Mouse (Mus musculus): Measurements from ENCODE around the gene Kcnc4. TPM values are rescaled to one million over a fixed set of nuclear protein-coding genes. Genes with fewer than 3 reads are reported as not detected.

Kcnc4 gene
- polyA plus RNA-seq (2012) = not detected in 2 replicates

- TF ChIP-seq GATA1 (IDR thresholded peaks at IDR 0.05; ENCODE audit: low read length) = no peak
Measured at GRCm38 (mm10) chr3:107459196-107459772, at the start of gene Kcnc4. TSS of gene Kcnc4 (minus strand) at chr3:107459552.

GRCm38 (mm10) chr3:107508696-107509095 lies 49.3 kb upstream of the Kcnc4 start:
- no peak for TF ChIP-seq GATA1 (IDR thresholded peaks at IDR 0.05; ENCODE audit: low read length)

GRCm38 (mm10) chr3:107507966-107508365 lies 48.6 kb upstream of the Kcnc4 start:
- no peak for TF ChIP-seq GATA1 (IDR thresholded peaks at IDR 0.05; ENCODE audit: low read length)

- no peak for TF ChIP-seq GATA1 (IDR thresholded peaks at IDR 0.05; ENCODE audit: low read length)
Measured at GRCm38 (mm10) chr3:107506531-107506930, 47.2 kb upstream of the Kcnc4 start.

- no peak for TF ChIP-seq GATA1 (IDR thresholded peaks at IDR 0.05; ENCODE audit: low read length)
Measured at GRCm38 (mm10) chr3:107505464-107506367, 46.4 kb upstream of the Kcnc4 start.

- TF ChIP-seq GATA1 (IDR thresholded peaks at IDR 0.05; ENCODE audit: low read length) = no peak
Measured at GRCm38 (mm10) chr3:107504542-107504941, 45.2 kb upstream of the Kcnc4 start.

- no peak for TF ChIP-seq GATA1 (IDR thresholded peaks at IDR 0.05; ENCODE audit: low read length)
Measured at GRCm38 (mm10) chr3:107503716-107504115, 44.4 kb upstream of the Kcnc4 start.

- no peak for TF ChIP-seq GATA1 (IDR thresholded peaks at IDR 0.05; ENCODE audit: low read length)
Measured at GRCm38 (mm10) chr3:107501702-107502151, 42.4 kb upstream of the Kcnc4 start.

GRCm38 (mm10) chr3:107500301-107500700 lies 40.9 kb upstream of the Kcnc4 start:
- no peak for TF ChIP-seq GATA1 (IDR thresholded peaks at IDR 0.05; ENCODE audit: low read length)

GRCm38 (mm10) chr3:107496086-107496850 lies 36.9 kb upstream of the Kcnc4 start:
- TF ChIP-seq GATA1 (IDR thresholded peaks at IDR 0.05; ENCODE audit: low read length) = no peak

GRCm38 (mm10) chr3:107495524-107495923 lies 36.2 kb upstream of the Kcnc4 start:
- no peak for TF ChIP-seq GATA1 (IDR thresholded peaks at IDR 0.05; ENCODE audit: low read length)

- TF ChIP-seq GATA1 (IDR thresholded peaks at IDR 0.05; ENCODE audit: low read length) = no peak
Measured at GRCm38 (mm10) chr3:107491459-107491858, 32.1 kb upstream of the Kcnc4 start.

- no peak for TF ChIP-seq GATA1 (IDR thresholded peaks at IDR 0.05; ENCODE audit: low read length)
Measured at GRCm38 (mm10) chr3:107488637-107489036, 29.3 kb upstream of the Kcnc4 start.

- TF ChIP-seq GATA1 (IDR thresholded peaks at IDR 0.05; ENCODE audit: low read length) = no peak
Measured at GRCm38 (mm10) chr3:107483290-107483689, 23.9 kb upstream of the Kcnc4 start.

GRCm38 (mm10) chr3:107480660-107481059 lies 21.3 kb upstream of the Kcnc4 start:
- no peak for TF ChIP-seq GATA1 (IDR thresholded peaks at IDR 0.05; ENCODE audit: low read length)

GRCm38 (mm10) chr3:107472198-107472597 lies 12.8 kb upstream of the Kcnc4 start:
- TF ChIP-seq GATA1 (IDR thresholded peaks at IDR 0.05; ENCODE audit: low read length) = no peak

Measured in G1E-ER4 (cell line).